Mouse (Mus musculus) midbrain, embryonic 13.5 days (tissue): ENCODE data around the gene Arf1. TPM values are rescaled to one million over a fixed set of nuclear protein-coding genes. Genes with fewer than 3 reads are reported as not detected.
"Not testable (repeated sequence)": the region's sequence is repeated elsewhere in the genome, so short reads cannot be mapped to it uniquely, and the experiment has no call there.

Experiments used
- ATAC-seq: fragments of 200-750 bp; cut with Nextera tagmentation; 2 replicates; pipeline ENCODE4 v1.8.0; 2017; ENCODE audit warnings: mild to moderate bottlenecking, moderate TSS enrichment, moderate library complexity
- H3K27ac ChIP-seq: fragments of 300-500 bp; sonication (generic); 2 replicates; pipeline ENCODE4 v1.5.1; 2015; ENCODE audit warnings: inconsistent platforms, mild to moderate bottlenecking, moderate library complexity
- H3K27me3 ChIP-seq: fragments of 300-500 bp; sonication (generic); 2 replicates; pipeline ENCODE4 v1.6.1; 2015; ENCODE audit warnings: mild to moderate bottlenecking, inconsistent platforms
- H3K36me3 ChIP-seq: fragments of 300-500 bp; sonication (generic); 2 replicates; pipeline ENCODE4 v1.6.1; 2015; ENCODE audit warnings: mild to moderate bottlenecking, inconsistent platforms
- H3K4me1 ChIP-seq: fragments of 300-500 bp; sonication (generic); replicated peaks from 2 replicates; pipeline ENCODE4 v1.6.1; 2015; ENCODE audit warnings: inconsistent platforms
- H3K4me2 ChIP-seq: fragments of 300-500 bp; sonication (generic); replicated peaks from 2 replicates; pipeline ENCODE4 v1.6.1; 2015; ENCODE audit warnings: moderate library complexity, mild to moderate bottlenecking, inconsistent platforms
- H3K4me3 ChIP-seq: fragments of 300-500 bp; sonication (generic); replicated peaks from 2 replicates; pipeline ENCODE4 v1.5.1; 2015; ENCODE audit warnings: mild to moderate bottlenecking, inconsistent platforms
- H3K9ac ChIP-seq: fragments of 300-500 bp; sonication (generic); replicated peaks from 2 replicates; pipeline ENCODE4 v1.6.1; 2015; ENCODE audit warnings: mild to moderate bottlenecking, inconsistent platforms
- H3K9me3 ChIP-seq: fragments of 300-500 bp; sonication (generic); 2 replicates; pipeline ENCODE4 v1.6.1; 2016; ENCODE audit warnings: mild to moderate bottlenecking, inconsistent platforms
- WGBS: fragments of 180-500 bp; shearing (Covaris S2); methylation state at CpG from one replicate; pipeline ENCODE4 v1.1.7; 2015; 5-methylcytosine and 5-hydroxymethylcytosine counted together
- polyA plus RNA-seq: library from polyadenylated mRNA; unstranded; fragments of >200 nt; fragmentation: Nextera tagmentation; extraction: Ambion mirVana; gene quantifications from 2 replicates; pipeline ENCODE4 v1.2.1, GENCODE M21; 2015

The Arf1 gene
- polyA plus RNA-seq, 1 experiment from 2014 or later = 607 TPM

DNA sequence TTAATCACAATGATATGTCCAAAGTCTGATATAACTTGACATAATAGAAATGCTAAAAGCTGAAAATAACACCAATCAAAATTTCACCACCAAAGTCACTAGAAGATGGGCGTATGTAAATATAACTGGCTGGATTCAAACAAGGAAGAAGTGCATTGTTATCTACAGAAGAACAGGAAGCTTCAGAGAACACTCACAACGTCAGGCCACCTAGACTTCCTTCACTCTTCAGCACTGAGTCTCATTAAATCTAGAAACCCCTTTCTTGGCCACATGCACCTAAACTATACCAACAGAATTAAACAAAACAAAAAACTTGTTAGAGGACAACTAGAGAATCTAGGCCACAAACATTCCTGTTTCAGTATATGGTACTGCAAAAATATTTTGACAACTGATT, 3.6 kb downstream of the Arf1 start:
- peaks cover 9% of the 10 kb centered on the region for H3K36me3 ChIP-seq
- no peak overlapping the region for H3K27ac ChIP-seq
- H3K4me3 ChIP-seq = no peak overlapping the region
- H3K9me3 ChIP-seq = no peaks in the 10 kb centered on the region
- H3K9ac ChIP-seq = no peak overlapping the region
- no peaks in the 10 kb centered on the region for H3K27me3 ChIP-seq
- peaks cover 58% of the 10 kb centered on the region for H3K4me1 ChIP-seq
- 80% methylated on average over 2 of the region's 2 CpGs for WGBS
- ATAC-seq = no peak
- H3K4me2 ChIP-seq = no peak overlapping the region

DNA sequence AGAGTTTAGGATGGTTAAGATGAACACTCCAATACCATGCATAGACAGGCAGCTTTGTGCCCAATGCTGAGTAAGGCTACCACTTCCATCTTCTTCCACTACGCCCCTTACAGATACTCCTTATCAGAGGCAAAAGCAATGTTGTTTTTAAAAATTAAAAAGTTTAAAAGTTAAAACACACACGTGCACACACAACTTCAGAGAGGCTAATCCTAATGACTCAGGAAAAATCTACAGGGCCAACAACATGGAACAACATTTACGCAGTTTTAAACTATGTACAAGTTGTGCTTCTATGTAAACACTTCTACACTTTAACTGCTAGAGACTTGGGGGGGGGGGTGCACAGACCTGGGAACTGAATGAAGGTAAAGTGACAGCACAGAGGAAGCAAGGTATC, 4.0 kb downstream of the Arf1 start:
- Histone ChIP-seq H3K4me1 (peaks cover 58% of the 10 kb centered on the region), H3K9me3 (no peaks in the 10 kb centered on the region), H3K9ac (no peak overlapping the region), H3K4me3 (no peak overlapping the region), H3K27ac (no peak overlapping the region), H3K27me3 (no peaks in the 10 kb centered on the region), H3K4me2 (no peak overlapping the region), H3K36me3 (peaks cover 11% of the 10 kb centered on the region)
- ATAC-seq = no peak
- WGBS = 93% methylated on average over 3 of the region's 3 CpGs

DNA sequence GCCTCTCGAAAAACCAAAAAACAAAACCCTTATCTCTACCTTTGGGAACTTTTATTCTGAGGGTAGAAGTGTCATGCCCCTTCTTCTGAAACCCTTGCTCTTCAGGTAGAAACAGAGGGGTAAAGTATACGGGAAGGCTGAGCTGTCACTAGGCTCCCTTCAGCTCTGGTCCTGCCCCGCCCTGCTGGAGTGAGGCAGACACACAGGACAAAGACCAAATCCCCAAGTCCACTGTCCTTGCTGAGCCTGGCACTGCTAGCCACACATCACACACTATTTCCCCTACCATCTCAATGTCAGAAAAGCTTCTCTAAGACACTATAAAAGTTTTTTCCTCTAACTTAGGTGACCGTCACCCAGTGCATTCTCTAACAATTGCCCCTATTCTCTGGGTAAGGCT, 5.8 kb downstream of the Arf1 start:
- Histone ChIP-seq H3K4me3 (no peak overlapping the region), H3K36me3 (peaks cover 11% of the 10 kb centered on the region), H3K4me2 (no peak overlapping the region), H3K4me1 (peaks cover 52% of the 10 kb centered on the region), H3K27ac (no peak overlapping the region), H3K9me3 (no peaks in the 10 kb centered on the region), H3K27me3 (no peaks in the 10 kb centered on the region), H3K9ac (no peak overlapping the region)
- ATAC-seq = no peak
- WGBS = 91% methylated on average over 4 of the region's 4 CpGs

DNA sequence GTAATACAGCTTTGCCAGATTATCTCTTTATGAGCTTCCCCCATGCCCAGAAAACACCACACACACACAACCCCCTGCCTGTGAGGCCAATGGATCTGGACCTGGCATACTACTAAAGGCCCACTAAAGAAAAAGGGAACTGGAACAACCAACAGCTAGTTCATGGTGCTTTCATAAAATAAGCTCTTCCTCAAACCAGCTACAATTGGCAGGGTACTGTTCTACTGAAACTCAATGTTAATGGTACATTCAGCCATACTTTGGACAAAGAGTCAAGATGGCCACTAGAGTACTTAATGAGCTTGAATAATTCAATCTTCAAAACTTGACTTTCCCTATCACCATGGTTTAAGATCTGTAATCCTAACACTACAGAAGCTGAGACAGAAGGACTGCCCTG, 6.5 kb downstream of the Arf1 start:
- H3K9me3 ChIP-seq = no peaks in the 10 kb centered on the region
- peaks cover 11% of the 10 kb centered on the region for H3K36me3 ChIP-seq
- no peak overlapping the region for H3K4me2 ChIP-seq
- H3K9ac ChIP-seq = no peak overlapping the region
- no peaks in the 10 kb centered on the region for H3K27me3 ChIP-seq
- H3K27ac ChIP-seq = no peak overlapping the region
- no peak for ATAC-seq
- no peak overlapping the region for H3K4me3 ChIP-seq
- peaks cover 45% of the 10 kb centered on the region for H3K4me1 ChIP-seq

DNA sequence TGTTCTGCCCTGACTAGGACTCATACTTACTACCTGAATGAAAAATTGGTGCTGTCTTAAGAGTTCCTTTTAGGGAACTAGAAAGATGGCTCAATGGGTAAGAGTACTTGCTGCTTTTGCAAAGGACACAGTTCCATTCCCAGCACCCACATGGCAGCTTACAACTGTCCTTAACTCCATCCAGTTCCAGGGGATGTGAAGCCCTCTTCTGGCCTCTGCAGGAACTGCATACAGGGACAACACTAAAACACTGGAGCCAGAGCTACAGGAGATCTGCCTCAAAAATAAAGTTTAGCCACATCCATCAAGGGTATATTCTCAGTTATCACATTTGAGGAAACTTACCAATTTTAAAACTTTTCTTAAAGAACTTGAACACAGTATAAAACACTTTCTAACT, 9.0 kb downstream of the Arf1 start:
- ATAC-seq = no peak
- H3K9me3 ChIP-seq = no peaks in the 10 kb centered on the region

DNA sequence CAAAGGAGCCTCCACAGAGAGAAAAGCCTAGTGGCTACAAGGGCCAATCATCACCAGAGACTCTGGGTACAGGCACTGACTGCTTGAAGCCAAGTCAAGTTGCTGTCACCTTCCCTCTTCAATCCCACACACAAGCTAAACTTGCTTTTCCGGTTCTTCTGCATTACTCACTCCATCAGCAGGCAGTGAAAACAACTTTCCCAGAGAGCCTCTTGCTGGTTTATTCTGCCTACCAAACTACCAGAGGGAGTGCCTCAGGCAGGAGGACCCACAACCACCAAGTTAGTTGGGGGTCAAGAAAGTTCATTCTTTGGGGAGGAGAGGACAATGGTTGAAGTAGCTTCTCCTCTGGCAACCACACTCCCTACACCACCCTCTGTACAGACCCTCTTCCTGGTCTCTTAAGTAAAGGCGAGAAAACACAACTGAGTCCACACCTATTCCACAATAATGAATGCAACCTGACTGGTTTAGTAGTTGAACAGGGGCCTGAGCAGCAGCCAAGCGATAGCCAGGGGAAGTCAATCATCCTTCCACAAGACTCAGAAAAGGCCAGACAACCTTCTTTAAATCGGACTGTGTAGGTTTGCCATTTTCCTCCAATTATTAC, 9.6 kb downstream of the Arf1 start:
- Histone ChIP-seq H3K4me2 (no peak overlapping the region), H3K9ac (no peak overlapping the region), H3K9me3 (no peaks in the 10 kb centered on the region), H3K4me3 (no peak overlapping the region), H3K4me1 (peaks cover 15% of the 10 kb centered on the region), H3K36me3 (peaks cover 21% of the 10 kb centered on the region), H3K27ac (no peak overlapping the region), H3K27me3 (no peaks in the 10 kb centered on the region)
- WGBS = 94% methylated on average over 4 of the region's 4 CpGs
- no peak for ATAC-seq

More for the DNA sequence above, 9.0 kb downstream of the Arf1 start:
- Histone ChIP-seq H3K4me3 (no peak overlapping the region), H3K4me1 (peaks cover 20% of the 10 kb centered on the region), H3K27me3 (no peaks in the 10 kb centered on the region), H3K27ac (no peak overlapping the region), H3K4me2 (no peak overlapping the region), H3K36me3 (peaks cover 19% of the 10 kb centered on the region), H3K9ac (no peak overlapping the region)

DNA sequence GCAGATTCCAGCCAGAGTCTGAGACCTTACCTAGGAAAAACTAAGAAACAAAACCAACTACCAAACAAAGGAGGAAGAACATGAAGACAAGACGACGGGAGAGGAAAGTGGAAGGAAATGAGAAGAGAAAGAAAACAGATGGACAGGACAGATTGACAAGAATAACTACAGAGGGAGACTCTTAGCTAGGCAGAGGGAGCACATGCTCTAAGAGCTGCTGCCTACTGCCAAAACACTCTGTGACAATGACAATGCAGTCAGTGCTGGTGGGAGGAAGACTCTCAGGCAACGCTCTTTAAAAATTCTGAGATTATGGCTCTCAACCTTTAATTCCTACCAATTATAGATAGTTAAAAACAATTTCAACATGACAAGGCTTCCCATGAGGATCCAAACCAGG, 11.1 kb downstream of the Arf1 start:
- Histone ChIP-seq H3K4me2 (no peak overlapping the region), H3K9me3 (no peaks in the 10 kb centered on the region), H3K9ac (no peak overlapping the region), H3K27ac (no peak overlapping the region), H3K4me3 (no peak overlapping the region), H3K4me1 (0 out of 2 replicates have a peak, but pooled peaks cover 3% of the 10 kb centered on the region), H3K27me3 (no peaks in the 10 kb centered on the region), H3K36me3 (peaks cover 35% of the 10 kb centered on the region)
- WGBS = 92% methylated on average over 3 of the region's 3 CpGs
- ATAC-seq = no peak

DNA sequence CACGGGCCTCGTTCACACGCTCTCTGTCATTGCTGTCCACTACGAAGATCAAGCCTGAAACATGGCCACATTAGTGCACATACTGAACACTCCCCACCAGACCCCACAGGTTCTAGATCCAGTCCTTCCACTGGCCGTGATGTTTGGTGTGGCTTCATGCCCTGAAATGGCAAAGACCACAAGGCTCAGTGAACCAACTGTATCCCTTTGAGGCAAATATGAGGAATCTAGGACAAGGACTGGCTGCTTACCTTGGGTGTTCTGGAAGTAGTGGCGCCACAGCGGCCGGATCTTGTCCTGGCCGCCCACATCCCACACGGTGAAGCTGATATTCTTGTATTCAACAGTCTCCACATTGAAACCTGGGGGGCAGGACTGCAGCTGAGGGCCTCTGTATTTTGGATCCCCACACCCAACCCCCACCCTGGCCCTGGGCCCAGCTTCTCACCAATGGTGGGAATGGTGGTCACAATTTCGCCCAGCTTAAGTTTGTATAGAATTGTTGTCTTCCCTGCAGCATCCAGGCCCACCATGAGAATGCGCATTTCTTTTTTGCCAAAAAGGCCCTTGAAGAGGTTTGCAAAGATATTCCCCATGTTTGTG, 15.1 kb downstream of the Arf1 start:
- WGBS = 93% methylated on average over 12 of the region's 12 CpGs
- no peak for ATAC-seq
- no peaks in the 10 kb centered on the region for H3K27me3 ChIP-seq

DNA sequence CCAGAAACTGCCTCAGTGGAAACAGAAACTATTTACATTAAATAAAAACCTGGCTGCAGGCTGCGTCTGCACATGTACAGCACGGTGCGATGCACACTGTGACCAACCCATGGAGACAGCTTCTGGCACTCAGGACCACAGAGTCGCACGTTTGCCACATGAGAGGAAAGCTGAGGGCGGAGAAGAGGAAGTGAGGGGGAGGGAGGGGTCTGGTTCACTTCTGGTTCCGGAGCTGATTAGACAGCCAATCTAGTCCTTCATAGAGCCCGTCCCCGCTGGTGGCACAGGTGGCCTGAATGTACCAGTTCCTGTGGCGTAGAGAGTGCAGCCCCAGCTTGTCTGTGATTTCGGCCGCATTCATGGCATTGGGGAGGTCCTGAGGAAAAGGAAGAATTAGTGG, 15.8 kb downstream of the Arf1 start:
- 82% methylated on average over 12 of the region's 12 CpGs for whole genome bisulfite sequencing
- ATAC-seq, H3K27ac ChIP-seq, H3K4me3 ChIP-seq, H3K9ac ChIP-seq, H3K9me3 ChIP-seq, H3K4me2 ChIP-seq, H3K27me3 ChIP-seq: not testable (repeated sequence)
- H3K4me1 ChIP-seq = peaks cover 24% of the 10 kb centered on the region
- peaks cover 54% of the 10 kb centered on the region for H3K36me3 ChIP-seq

More for the DNA sequence above, 15.1 kb downstream of the Arf1 start:
- H3K4me1 ChIP-seq = peaks cover 18% of the 10 kb centered on the region
- no peaks in the 10 kb centered on the region for H3K9me3 ChIP-seq
- H3K27ac ChIP-seq = no peak overlapping the region
- no peak overlapping the region for H3K4me2 ChIP-seq
- no peak overlapping the region for H3K4me3 ChIP-seq
- no peak overlapping the region for H3K9ac ChIP-seq
- H3K36me3 ChIP-seq = peaks cover 54% of the 10 kb centered on the region

DNA sequence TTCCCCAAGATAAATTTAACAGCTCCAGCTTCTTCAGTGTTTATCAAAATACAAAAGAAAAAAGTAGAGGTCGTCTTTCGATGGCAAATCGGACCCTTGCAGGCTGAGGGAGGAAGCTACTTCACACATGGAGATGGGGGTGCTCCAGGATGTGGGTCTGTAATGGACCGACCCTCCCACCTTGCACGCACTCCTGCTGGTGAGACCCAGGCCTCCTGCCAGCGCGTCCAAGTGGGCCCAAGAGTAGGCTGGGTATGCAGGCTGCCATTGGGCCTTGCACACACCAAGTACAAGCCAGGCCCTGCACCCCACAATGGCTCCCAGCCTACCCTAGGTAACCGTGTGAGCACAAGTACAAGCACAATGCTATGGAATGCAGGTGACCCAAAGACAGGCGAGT, 16.5 kb downstream of the Arf1 start:
- ATAC-seq, H3K4me3 ChIP-seq, H3K27me3 ChIP-seq, H3K9ac ChIP-seq, H3K4me2 ChIP-seq, H3K27ac ChIP-seq, H3K9me3 ChIP-seq: not testable (repeated sequence)
- 93% methylated on average over 9 of the region's 9 CpGs for WGBS
- Histone ChIP-seq H3K36me3 (peaks cover 54% of the 10 kb centered on the region), H3K4me1 (peaks cover 24% of the 10 kb centered on the region)

DNA sequence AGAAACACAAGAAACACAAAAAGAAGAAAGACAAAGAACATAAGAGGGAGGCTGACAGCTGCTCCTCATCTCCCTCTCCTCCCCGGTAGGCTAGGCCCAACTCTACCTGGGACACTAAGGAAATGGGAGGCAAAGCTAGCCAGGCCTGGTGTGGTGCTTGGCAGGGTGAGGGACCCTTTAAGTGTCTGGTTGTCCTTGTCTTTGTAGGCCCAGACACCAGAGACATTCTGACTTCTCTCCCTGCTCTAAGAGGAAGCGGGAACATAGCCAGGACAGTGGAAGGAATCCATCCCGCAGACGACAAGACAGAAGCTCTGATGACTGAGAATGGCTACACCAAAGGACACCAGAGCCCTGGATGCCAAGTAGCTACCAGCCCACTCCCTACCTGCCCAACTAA, 18.1 kb downstream of the Arf1 start:
- Histone ChIP-seq H3K36me3 (peaks cover 65% of the 10 kb centered on the region), H3K9me3 (no peaks in the 10 kb centered on the region), H3K27me3 (no peaks in the 10 kb centered on the region), H3K27ac (no peak overlapping the region), H3K4me1 (peaks cover 24% of the 10 kb centered on the region), H3K4me2 (no peak overlapping the region), H3K4me3 (no peak overlapping the region), H3K9ac (no peak overlapping the region)
- no peak for ATAC-seq
- 90% methylated on average over 4 of the region's 4 CpGs for WGBS

DNA sequence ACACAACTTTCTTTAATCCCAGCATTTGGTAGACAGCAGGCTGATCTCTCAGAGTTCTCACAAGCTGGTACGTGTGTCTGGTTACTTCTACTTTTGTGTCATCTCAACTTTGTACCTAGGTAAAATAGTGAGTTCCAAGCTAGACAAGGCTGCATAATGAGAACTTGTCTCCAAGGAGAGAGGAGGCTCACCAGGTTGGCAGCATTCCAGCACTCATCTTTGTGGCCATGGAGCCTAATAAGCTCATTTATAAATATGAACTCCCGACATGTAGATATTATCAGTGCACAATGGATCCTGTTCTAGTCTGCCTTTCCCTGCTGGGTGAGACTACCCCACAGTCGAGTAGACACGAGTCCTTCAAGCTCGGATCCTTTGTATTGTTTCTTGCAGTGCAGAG, 18.5 kb downstream of the Arf1 start:
- Histone ChIP-seq H3K4me2 (peak overlapping the region; percentile 89), H3K4me1 (peaks cover 24% of the 10 kb centered on the region), H3K27me3 (no peaks in the 10 kb centered on the region), H3K4me3 (peak overlapping the region; percentile 93; the same call in 1 of the 2 replicates), H3K9ac (no peak overlapping the region), H3K9me3 (no peaks in the 10 kb centered on the region), H3K27ac (0 out of 2 replicates have a peak overlapping the region, but pooled peaks have one; percentile 89), H3K36me3 (peaks cover 65% of the 10 kb centered on the region)
- WGBS = 62% methylated on average over 5 of the region's 5 CpGs
- ATAC-seq = no peak

DNA sequence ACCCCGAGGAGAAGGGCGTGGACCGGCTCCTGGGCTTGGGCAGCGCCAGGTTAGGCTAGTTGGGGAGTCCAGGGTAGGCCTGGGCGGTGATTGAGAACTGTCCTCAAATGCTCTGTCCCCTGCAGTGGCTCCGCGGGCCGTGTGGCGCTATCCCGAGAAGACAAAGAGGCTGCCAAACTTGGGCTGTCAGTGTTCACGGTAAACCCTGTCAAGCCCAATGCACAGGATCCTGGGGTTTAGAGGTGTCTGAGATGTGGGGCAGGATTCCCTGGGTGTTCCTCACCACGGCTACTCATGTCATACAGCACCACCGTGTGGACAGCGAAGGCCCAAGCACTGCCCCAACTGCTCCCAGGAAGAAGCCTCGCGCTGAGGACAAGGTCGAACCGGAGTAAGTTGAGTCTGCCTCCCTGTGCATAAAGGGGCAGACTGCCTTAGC, 19.0 kb downstream of the Arf1 start:
- peak; percentile 55 for ATAC-seq
- Histone ChIP-seq H3K9ac (peak overlapping the region; percentile 91), H3K27ac (peak overlapping the region; percentile 89; the same call in 1 of the 2 replicates), H3K27me3 (no peaks in the 10 kb centered on the region), H3K4me3 (peak overlapping the region; percentile 93), H3K4me1 (peaks cover 24% of the 10 kb centered on the region), H3K36me3 (peaks cover 67% of the 10 kb centered on the region), H3K4me2 (peak overlapping the region; percentile 89), H3K9me3 (no peaks in the 10 kb centered on the region)
- 9% methylated on average over 18 of the region's 18 CpGs for WGBS
